Mouse (Mus musculus): ENCODE results near the gene Arpin.

GRCm38 (mm10) chr7:79954890-79955289, 19.7 kb upstream of the Arpin start:
- TF ChIP-seq USF1 (IDR thresholded peaks at IDR 0.05; ENCODE audit: low read depth) (no peak), CTCF (IDR thresholded peaks at IDR 0.05; ENCODE audit: control insufficient read depth, insufficient read depth, insufficient read length) (no peak)

Measured in C2C12 (cell line).